Mouse (Mus musculus): ENCODE data around the gene Smad1.
"Not testable (repeated sequence)": the region's sequence is repeated elsewhere in the genome, so short reads cannot be mapped to it uniquely, and the experiment has no call there.

The Smad1 gene

DNA sequence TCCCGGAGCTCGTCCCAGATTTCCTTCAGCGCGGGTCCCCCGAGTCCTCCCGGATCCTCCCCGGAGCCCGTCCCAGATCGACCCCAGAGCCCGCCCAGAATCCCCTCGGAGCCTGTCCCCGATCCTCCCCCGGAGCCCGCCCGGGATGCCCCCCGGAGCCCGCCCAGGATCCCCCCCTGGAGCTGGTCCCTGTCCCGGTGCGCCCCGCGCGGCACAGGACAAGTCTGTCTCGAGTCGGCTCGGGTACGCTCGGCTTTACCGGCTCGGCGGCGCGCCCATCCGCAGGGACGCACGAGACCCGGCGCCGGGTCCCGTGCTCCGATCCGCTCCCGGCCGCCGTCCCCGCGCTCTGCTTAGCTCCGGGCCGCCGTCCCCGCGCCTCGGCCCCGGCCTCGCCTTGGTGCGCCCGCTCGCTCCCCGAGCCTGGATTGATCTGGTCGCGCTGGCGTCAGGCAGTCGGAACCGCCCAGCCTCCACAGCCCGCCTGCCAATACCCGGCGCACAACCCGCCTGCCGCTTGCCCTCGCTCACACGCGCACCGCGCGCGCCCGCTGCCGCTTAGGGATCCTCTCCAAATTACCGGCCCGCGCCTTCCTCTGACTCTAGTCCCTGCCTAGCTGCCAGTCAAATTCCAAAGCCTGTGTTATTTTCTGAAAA is at the start of gene Smad1:
Gene Smad1, minus strand, starts transcription at position 525 of the 657 bp plus-strand sequence.
- in situ Hi-C loops (cut with MboI; ENCODE audit: unreplicated experiment in 2 of 2): no loop called here

DNA sequence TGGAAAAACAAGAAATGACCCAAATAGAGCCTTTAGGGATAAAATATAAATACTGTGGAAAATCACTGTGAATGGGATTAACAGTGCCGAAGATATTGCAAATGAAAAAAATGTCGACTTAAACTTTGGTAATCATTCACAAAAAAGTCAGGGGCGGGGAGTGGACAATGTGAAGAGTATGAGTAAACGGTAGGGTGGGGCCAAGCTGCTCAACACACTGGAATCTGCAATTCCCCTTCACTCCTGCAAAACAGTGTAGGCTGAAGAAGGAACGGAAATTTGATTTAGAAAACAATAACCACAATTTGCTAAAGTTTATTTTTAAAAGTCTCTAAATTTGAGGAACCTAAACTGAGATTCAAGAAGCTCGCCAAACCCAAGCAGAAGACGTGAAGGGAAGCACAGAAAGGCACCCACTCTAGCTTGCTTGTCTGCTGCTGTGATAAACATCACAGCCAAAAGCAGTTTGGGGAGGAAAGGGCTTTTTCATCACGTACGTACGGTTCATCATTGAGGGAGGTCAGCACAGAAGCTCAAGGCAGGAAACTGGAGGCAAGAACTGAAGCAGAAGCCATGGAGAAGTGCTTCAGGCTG is 48.0 kb upstream of the Smad1 start:
- in situ Hi-C loops (cut with MboI; ENCODE audit: unreplicated experiment in 2 of 2): no loop called here

DNA sequence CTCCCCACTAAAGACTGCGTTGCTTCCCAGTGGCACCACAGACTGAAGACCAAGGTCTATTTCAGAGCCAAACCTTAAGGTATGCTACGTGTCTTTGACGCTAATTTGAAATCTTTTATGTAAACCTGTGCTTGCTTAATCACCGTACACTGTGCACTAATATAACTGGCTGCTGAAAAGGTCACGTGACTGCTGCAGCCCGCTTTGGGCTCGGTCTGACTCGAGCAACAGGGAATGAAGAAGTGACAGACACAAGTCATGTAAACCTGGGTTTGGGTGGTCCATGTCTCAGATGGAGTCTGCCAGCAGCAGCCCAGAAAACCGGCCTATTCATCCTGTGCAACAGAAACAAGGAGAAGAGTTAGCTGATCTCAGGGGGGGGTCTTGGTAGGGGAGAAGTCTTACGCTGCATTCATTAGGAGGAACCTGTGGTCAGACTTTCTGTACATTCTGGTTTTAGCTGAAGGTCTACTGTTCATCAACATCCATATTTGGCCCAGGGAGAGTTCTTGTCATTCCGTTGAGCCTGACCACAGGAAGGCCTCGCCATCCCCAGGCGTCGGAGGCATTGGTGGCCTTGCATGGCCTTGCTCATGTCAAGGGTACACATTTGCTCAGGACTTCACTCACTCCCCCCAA is 44.3 kb upstream of the Smad1 start:
- in situ Hi-C loops (cut with MboI; ENCODE audit: unreplicated experiment in 2 of 2): no loop called here

DNA sequence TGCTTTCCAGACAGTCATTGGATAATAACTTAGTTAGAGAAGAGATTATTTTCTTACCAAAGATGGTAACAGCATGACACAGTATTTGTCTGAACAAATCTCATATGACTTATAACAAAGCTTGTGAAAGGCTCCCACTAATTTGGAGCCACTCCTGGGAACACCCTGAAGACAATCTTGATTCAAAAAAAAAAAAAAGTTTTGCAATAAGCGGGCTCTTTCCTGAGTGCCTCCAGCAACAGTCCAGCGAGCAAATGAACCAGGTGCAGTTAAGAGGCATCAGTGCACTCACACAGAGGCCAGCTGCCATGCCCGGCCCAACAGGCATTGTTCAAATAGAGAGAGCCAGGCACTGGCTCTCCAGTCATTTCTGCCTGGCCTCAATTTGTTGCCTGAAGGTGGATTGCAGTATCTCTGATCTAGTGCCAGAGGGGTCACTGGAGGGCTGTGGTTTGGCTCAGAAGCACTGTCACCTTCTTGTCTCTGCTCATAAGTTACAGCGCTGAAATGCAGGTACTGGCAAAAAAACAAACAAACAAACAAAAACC is 34.7 kb upstream of the Smad1 start:
- in situ Hi-C loops (cut with MboI; ENCODE audit: unreplicated experiment in 2 of 2): no loop called here

DNA sequence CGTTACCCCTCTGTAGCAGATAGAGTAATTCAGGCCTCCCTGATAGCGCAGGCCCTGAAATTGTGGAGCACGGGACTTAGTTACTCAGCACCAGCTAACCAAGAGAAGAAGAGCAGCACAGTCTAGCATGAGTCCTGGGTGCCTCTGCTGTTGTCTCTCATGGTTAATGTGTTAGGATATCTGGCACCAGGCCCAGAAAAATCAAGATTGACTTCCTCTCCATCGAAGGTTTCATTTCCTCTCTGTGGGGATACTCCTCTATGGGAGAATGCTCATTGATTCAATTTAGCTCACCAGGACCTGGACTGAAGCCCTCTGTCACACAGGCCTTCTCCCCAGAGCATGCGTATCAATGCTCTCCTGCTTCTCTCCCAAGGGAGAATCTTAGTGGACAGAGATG is 15.6 kb upstream of the Smad1 start:
- in situ Hi-C loops (cut with MboI; ENCODE audit: unreplicated experiment in 2 of 2): no loop called here

DNA sequence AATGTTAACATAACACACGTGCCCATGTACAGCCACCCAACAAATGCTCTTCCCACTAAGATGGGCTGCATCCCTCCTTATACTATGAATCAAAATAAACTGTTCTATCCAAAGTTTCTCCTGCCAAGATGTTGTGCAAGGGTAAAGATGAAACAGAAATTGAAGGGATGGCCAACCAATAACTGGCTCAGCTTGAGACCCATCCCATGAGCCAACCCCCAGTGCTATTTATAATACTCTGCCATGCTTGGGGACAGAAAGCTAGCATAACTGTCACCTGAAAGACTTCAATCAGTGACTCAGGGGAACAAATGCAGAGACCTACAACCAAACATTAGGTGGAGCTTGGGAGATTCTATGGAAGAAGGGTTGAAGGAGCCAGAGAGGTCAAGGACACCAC is 11.2 kb upstream of the Smad1 start:
- in situ Hi-C loops (cut with MboI; ENCODE audit: unreplicated experiment in 2 of 2): no loop called here

DNA sequence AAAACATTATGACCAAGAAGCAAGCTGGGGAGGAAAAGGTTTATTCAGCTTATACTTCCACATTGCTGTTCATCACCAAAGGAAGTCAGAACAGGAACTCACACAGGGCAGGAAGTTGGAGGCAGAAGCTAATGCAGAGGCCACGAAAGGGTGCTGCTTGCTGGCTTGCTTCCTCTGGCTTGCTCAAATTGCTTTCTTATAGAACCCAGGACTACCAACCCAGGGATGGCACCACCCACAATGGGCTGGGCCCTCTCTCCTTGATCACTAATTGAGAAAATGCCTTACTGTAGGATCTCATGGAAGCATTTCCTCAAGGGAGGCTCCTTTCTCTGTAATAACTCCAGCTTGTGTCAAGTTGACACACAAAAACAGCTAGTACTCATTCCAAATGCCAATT is 8.0 kb upstream of the Smad1 start:
- in situ Hi-C loops (cut with MboI; ENCODE audit: unreplicated experiment in 2 of 2): not testable (repeated sequence)

DNA sequence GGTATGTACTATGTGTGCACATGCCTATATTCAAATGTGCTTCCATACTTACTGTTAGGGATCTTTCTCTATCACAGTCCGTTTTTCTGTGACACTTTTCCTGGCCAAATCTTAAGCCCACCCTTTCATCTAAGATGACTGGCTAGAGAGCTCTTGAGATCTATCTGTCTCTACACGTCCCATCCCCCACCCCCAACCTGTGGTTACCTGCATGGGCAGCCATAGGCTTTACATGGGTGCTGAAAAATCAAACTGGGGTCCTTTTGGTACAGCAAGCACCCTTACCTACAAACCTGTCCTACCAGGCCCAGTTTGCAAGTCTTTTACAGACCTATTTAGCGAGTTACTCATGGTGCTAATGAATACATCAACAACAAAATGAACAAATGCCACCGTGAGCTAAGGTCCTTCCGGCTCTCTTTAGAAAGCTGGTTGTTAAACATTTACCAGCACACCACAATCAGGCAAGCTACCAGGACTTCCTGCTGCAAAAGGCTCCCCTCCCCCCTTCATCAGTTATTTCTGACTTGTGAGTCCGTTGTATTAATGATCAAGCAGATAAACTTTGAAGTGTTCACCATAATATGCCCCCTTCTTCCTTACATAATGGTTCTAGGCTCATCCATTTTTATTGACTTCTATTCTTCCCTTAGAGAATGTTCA is 5.7 kb upstream of the Smad1 start:
- in situ Hi-C loops (cut with MboI; ENCODE audit: unreplicated experiment in 2 of 2): no loop called here

DNA sequence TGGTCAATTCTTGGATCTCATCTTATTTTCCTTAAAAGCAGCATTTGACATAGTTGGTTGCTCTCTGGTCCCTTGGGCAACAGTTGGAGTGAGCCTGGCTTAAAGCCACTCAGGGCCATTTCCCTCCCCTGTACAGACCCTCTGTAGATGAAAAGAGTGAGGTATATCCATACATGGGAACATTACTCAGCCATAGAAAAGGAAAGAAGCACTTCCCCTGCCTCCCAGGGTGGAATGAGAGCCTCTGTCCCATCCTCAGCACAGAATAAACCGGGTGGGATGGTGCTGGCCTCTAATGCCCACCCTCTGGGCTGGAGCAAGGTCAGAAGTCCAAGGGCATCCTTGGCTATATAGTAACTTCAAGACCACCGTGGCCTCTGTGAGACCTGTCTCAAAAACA is 1.4 kb upstream of the Smad1 start:
- in situ Hi-C loops (cut with MboI; ENCODE audit: unreplicated experiment in 2 of 2): no loop called here

DNA sequence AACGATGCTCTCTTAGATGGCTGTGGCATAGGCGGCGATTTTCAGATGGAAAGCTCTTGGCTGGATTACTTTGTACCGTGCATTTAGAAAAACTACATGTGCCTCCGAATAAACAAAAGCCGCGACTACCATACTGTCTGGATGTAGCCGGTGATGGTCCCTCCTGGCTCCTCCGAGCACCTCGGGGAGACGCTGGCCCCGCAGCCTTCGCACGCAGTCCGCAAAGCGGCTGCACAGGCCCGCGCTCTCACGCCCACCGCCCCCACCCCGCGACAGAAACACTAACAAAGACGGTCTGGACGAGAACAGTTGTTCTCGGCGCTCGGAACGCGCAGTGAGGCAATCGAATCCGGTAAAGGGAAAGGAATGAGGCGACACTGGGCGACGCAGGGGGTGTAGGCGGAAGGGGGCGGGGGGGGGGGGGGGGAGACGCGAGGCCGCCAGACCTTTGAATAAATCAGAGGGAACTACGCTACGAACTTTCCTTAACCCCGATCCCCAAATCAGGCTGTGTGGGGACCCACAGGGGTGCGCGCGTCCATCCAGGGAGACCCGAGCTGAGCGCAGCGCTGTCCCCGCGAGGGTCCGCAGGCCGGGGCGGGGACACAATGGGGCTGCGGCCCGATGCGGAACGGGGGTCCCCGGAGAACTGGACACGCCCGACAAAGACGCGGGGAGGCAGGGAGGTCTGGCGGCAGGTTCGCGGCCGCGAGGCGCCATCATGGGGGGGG is 902 bp downstream of the Smad1 start:
- in situ Hi-C loops (cut with MboI; ENCODE audit: unreplicated experiment in 2 of 2): no loop called here

DNA sequence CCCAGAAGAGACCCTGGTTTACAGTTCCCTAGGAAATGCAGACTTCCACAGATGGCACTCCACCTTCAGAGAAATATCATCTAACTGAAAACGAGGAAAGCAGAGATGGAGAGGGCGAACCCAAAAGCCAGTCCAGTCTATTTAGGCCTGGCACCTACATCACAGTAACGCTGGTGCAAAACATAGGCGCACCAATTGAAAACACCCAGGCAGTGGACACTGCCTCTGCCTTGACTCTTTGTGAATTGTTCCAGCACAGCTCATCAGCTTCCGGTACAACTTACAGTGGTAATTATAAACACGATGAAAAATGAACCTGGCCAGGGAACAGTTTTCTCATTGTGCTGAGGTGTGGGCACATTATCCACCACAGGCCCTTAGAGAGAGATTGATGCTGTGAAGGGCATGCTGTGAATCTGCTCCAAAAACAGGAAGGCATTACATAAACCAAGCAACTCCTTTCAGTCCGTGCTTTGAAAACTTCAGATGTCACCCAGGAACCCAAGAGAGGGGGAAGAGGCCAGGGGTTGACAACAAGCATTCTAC is 1.5 kb downstream of the Smad1 start:
- in situ Hi-C loops (cut with MboI; ENCODE audit: unreplicated experiment in 2 of 2): no loop called here

DNA sequence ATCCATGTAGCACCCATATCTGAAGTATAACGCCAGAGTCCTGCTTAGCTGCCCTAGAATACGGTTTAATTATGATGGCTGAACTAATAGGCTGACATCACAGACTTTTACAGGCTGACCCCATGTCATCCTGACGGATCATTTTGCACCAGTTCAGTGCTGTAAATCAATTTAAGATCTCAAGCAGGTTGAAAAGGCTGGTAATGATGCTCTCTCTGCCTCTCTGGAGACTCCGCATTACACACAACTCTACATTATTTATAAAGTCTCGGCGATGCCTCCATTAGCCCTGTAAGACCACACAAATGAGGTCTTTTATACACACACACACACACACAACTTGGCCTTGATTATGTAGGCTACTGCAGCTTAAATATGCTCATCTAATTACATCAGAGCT is 2.4 kb downstream of the Smad1 start:
- in situ Hi-C loops (cut with MboI; ENCODE audit: unreplicated experiment in 2 of 2): no loop called here

DNA sequence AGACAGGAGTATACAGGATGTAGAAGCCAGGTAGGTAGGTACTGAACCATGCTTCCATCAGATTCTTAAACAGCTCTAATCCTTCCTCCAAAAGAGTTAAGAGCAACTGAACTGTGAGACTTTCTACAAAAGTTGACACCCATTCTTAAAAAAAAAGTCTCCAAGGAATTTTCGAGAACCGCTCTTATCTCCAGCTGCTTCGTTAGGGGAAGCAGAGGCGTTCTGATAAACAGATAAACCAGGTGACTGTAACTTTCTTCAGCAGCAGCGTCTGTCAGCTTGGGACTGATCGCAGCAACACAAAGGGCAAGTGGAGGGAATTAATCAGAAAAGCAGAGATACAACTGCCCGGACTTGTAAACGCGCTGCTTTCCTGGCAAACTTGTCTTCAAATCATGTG is 5.3 kb downstream of the Smad1 start:
- in situ Hi-C loops (cut with MboI; ENCODE audit: unreplicated experiment in 2 of 2): no loop called here

DNA sequence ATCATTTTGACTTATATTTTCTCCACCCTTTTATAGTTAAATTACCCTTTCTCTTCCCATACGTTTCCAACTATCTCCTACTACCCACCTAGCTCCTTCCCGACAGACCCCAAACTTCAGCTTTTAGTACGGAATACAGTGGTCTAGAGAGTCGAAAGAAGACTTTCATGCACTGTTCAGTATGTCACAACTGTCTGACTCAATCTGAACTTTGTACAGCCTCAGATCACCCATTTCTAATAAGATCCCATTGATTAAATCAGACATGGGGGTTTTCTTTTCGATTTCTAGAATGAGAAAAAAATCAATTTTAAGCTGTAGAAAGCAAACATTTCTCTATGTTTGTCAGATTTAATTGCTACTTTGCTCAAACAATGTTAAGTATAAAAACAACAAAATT is 6.1 kb downstream of the Smad1 start:
- in situ Hi-C loops (cut with MboI; ENCODE audit: unreplicated experiment in 2 of 2): no loop called here

DNA sequence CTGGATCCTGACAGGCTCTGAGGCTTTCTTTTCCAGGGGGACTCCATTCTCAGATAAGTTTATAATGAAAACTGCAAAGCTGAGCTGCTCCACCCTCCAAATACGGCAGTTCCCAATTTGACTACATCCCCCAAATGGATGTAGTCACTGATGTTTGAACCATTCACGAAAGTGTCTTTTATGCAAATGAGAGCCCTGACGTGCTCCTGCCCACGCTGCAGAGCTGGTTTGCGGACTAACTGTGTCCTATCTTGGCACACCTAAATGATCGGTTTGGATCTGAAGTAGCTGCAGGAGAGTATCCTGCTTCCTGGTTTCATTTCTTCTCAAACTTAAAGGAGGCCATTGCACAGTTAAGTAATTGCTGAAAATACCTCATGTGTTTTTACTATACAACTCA is 6.7 kb downstream of the Smad1 start:
- in situ Hi-C loops (cut with MboI; ENCODE audit: unreplicated experiment in 2 of 2): no loop called here

DNA sequence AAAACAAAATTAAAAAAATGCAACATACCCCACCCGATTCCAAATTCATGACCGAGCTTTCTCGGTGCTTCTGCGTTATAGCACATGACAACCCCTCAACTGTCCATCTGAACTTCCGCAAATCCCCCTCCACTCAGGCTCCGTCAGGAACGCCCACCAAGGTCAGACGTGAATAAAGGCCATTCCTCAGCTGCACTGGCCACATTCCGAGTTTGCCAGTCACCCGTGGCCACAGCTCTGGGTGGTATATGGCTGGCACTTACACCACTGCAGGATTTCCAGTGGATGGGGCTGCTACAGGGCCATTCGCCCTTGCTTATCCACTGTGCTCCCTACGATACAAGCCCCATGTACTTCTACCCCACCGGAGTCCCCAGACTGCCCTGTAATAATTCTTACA is 7.9 kb downstream of the Smad1 start:
- in situ Hi-C loops (cut with MboI; ENCODE audit: unreplicated experiment in 2 of 2): no loop called here

DNA sequence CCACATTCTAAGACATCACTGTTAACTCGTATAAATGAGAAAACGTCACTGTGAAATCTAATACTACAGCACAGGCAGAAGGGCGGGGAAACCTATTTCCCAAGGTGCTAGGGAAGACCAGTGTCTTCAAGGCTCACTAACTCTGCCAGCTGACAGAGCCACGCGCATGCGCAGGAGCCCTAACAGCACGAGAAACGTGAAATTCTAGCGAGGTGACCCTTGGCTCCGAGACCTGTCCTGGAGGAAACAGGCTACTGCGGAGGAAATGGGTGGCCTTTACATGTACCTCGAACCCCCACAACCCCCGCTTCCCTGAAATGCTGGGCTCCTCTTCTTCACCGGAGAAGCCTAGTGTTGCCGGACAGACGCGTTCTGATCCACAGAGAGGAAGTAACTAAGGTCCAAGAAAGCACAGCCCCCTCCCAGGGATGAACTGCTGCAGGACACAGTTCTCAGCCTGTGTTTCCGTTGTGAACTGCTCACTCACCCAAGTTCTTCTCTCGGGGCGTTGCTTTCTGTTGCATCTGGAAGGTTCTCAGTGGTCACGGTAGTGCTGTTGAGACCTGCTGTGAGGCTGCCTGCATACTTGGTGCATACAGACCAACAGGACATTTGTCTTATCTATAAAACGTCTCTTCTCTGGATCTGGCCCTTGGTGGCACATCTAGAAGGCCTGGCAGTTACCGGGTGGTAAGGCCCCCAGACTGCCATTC is 10.1 kb downstream of the Smad1 start:
- in situ Hi-C loops (cut with MboI; ENCODE audit: unreplicated experiment in 2 of 2): no loop called here

DNA sequence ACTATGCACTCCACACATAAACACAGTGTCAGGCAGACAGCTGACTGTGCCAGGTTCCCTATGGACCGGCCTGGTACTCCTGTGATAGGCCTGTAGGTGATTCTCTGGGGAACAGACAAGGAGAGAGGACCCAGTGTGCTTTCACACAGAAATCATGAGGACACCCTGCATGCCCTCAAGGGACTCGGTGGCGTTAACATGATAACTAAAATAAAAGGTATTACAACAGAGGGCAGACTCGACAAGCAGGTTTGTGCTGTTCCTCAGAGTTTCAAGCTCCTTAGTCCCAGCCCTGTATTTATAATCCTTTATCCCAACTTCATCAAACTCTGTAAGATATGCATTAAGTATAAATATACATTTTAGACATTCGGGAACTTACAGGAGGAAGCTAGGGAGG is 12.5 kb downstream of the Smad1 start:
- in situ Hi-C loops (cut with MboI; ENCODE audit: unreplicated experiment in 2 of 2): no loop called here

DNA sequence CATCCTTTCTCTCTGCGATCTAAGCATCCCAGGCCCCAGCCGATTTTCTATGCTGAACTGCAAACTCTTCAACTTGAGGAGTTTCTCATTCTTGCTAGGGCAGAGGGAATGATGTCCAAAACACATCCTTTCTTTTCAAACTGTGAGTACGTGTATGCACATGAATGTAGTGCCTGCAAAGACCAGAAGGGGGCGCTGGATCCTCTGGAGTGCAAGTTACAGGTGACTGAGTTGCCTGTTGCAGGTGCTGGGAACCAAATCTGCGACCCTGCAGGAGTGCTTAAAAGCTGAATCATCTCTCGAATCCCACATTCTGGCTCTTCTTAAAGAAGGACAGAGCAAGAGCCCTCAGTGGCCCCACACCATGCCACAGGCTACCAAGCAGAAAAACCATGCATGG is 13.0 kb downstream of the Smad1 start:
- in situ Hi-C loops (cut with MboI; ENCODE audit: unreplicated experiment in 2 of 2): no loop called here

Data from v-Abl transformed pro-B cells (cell line).